Mouse (Mus musculus) fibroblast of lung, adult 2 months (primary cell): ENCODE measurements around the gene Flnb.
A peak's percentile ranks its signal among the peaks of the same experiment; 100 is the strongest.

ENCODE experiments used
- DNase-seq: peaks from one replicate; pipeline ENCODE4 v3.0.0-alpha.2; 2011; ENCODE audit warnings: low read depth

Gene Flnb

DNA sequence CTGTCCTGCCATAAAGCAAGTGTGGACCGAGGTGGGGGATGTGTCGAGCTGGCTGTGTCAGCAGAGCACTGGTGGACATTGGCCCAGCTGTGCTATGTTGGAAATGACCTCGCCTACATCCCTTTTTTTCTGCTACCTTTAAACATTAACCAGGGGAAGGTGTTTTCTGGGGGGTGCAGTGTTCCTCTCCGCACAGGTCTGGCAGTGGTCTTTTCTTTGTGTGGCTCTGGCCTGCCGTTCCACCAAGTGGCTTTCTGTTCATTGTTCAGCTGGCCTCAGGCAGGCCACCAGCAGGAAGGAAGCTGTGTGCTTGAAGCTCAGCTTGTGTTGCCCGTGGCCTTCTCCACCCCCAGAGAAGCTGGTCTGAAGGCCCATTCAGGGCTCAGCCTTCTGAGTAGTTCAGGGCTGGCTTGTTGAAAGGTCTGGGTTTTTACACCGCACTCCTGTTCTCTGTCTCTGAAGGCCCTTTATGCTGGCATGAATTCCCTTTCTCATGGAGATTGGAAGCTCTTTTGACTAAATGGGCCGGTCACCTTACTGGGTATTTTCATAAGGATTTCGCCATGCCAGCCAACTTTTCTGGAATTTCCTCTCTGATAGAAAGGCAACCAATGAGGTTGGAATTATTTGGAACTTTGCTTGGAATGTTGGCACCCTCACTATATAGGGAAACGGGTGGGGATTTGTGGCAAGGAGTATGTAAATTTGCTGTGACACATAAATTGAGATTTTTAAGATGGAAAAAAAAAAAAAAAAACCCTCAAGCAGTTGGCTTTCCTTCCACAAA, 8.6 kb downstream of the Flnb start:
- DNase-seq = peak; percentile 94

DNA sequence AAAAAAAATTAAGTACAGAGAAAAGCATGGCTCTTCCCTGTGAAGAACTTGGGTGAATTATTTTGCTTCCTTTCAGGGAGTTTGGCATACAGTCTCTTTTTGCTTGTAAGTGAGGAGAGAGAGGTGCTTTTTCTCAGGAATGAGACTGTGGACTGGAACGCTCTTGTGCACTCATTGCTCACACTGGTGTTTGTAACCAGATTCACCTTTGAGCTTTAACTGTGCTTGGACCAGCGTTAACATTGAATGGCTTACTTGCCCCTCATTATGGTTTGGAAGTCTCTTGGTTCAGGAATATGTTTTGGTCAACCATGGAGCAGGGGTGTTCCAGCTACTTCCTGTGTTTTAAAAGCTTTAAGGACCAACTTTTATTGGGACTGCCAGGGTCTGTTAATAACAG, 11.4 kb downstream of the Flnb start:
- no peak for DNase-seq

DNA sequence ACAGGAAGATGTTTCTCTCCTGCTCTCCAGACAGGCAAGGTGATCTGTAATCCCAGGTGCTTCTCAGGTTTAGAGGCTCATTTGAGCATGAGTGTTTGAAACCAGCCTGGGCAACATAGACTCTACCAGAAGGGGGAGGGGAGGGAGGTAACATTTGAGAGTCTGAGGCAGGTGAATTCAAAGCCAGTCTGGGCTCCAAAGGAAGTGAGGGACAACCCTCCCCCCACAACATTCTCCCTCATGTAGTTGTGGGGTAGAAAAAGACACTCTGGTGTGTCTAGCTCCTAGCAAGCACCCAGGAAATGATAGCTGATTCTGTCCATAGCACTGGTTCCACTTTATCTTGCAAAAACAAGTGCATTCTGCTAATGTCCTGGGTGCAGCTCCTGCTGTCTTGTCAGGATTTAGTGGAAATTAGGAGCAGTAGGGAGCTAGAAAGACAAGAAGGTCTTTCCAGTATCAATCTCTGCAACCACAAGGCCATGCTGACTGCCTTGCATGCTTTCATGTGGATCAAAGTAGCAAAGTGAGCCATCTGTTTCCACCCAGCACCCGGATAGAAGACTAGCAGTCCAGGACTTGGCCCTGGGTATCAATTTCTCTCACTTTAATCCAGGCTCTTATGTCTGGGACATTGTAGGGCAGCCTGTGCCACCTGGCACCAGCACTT, 14.1 kb downstream of the Flnb start:
- no peak for DNase-seq

DNA sequence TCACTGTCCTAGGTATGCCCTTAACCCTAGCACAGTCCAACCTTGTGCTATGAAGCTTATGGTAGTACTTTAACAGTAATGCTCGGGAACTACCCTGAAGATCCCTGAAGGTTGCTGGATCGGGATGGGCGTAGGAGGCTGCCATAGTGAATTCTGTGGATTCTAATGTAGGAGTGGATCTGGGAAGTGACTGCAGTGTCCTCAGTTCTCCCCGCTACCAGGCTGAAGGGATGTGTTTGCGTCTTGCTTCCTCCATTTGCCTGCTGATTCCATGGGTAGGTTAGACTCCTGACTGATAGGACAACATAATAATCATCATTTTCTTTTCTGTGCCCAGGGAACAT, 14.7 kb downstream of the Flnb start:
- DNase-seq = no peak

DNA sequence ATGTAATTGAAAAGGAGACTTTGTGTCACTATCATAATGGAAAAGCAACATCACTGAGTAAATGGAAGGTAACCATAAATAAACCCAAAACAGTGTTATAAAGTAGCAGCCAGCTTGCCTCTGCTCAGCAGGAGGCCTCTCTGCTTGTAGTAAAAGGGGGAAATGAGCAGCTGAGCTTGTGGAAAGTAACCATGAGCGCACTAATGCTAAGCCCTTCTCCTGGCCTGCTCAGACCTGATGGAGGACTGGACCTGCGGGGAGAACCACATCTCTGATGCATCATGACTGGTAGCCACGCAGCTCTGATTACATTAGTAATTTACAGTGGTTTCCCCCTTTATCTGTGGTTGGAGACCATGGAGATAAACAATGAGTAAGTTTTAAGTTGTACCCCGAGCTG, 15.7 kb downstream of the Flnb start:
- no peak for DNase-seq

DNA sequence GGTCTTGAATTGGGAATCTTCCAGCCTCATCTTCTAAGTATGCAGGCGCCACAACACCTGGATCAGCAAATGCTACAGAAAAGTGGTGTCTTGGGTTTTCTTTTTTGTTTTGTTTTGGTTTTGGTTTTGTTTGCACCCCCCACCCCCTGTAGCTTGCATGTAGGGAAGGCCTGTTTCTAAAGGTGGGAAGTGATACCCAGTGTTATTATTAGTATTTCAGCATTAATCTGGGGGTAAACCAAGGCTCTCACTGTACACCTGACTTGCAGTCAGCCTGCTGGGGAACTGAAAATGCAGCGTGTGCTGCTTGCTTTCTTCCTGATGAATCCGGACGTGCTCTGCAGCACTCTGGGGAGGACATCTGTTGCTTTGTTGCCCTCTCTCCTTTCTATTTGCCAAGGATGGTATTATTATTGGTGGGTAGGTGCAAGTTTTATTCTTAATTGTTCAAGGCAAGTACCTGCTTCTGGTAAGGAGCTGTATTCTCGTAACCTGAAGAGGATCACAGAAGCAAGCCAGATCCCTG, 20.9 kb downstream of the Flnb start:
- no peak for DNase-seq

DNA sequence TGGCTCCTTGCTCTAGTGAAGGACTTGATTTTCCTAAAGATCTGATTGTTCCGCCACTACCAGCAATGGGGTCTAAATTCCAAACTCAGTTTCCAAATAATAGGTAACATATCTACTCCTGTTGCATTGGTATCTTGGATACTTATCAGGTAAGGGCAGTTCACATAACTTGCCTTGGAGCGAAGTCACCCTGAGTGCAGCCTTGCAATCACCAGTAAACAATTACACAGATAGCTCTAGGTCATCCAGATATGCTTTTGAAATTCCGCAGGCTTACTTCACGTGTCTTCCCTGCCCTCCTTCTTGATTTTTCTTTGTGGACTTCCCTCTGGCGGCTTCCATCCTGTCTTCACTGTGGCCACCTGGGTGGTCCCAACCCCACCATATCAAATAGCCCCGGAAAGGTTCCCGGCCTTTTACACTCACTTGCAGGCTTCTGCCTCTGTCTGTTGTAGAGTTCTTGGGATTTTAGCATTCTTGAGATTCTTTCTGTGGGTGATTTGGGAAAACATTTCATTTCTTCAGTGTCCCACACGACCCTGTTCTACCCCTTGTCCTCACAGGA, 22.3 kb downstream of the Flnb start:
- no peak for DNase-seq

DNA sequence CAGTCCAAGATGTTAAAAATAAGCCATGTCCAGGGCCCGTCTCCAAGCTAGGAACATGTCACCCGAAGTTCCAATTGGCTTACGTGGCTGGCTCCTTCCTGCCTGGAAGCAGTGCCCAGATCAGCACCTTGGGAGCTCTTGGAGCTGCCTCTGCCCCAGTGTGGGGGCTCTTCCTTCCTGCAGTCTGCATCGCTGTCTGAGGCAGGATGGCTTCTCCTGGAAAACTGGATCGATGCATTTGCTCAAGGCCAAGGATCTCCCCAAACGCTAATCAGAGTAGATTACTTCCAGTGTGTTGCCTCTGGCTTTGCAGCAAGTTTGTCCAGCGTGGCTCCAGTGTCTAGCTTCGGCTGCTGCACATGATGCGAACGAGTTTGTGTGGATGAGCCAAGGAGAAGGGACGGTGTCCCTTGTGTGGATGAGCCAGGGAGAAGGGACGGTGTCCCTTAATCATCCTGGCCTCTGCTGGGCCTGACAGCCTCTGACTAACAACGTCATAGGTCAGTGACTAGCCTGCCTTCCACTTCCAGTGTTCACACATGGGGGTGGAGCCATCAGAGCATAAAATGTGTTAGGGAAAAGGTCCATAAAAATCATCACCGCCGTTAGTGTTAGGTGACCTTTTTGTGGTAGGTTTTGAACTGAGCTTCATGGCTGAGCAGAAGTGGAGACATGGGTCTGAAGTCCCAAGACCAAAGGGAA, 25.0 kb downstream of the Flnb start:
- DNase-seq = no peak

DNA sequence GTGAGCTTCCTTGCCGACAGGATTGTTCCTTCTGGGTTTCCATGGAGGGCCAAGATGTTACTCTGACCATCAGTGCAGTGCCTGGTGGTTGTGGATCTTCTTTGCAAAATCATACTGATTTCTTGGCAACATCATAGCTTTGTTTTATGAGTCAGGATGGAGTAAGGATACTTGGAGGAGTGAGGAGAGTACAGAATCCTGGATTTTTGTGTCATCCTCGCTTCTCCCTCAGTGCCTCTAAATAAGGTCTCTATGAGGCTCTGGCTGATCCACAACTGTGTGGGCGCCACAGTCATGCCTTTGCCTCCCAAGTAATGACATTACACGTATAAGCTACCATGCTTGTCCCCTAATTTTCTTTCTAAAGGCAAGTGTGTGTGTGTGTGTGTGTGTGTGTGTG, 28.9 kb downstream of the Flnb start:
- DNase-seq = no peak

DNA sequence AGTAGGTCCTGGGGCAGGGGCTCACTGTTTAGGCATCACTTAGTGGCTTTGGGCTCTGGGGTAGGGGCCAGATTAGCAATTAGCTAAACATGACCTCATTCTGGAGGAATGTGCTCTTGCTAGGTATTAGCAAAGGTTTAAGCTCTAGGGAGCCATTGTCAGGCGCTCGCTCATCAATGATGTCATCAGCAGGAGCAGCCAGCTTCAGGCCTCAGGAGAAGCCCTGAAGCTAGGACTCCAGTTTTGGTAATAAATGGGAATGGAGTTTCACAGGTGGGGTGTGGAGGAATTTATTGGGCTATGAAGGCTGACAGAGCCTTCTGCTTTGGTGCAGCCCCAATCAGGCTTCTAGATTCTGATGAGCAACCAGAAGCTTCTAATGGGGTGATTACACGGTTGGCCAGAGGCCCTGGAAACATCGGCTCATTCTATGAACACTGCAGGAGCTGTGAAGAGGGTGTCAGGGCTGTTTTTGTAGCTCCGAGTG, 30.0 kb downstream of the Flnb start:
- no peak for DNase-seq

DNA sequence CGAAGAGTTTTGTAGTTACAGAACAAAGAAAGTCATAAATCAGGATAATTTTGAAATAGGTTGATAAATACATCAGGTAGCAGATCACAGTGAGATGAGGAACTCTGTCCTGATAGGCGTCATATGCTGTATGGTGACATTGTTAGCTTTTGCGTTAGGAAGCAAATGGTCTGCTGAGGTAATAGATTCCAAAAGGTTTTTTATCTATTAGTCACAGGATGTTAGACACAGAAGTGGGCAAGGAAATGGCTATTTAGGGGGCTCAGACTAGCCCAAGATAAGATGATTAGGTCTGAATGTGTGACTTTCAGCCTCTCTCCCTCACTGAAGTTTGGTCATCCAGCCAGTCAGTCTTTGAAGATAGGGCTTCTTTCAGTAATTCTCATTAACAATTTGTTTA, 33.2 kb downstream of the Flnb start:
- no peak for DNase-seq

DNA sequence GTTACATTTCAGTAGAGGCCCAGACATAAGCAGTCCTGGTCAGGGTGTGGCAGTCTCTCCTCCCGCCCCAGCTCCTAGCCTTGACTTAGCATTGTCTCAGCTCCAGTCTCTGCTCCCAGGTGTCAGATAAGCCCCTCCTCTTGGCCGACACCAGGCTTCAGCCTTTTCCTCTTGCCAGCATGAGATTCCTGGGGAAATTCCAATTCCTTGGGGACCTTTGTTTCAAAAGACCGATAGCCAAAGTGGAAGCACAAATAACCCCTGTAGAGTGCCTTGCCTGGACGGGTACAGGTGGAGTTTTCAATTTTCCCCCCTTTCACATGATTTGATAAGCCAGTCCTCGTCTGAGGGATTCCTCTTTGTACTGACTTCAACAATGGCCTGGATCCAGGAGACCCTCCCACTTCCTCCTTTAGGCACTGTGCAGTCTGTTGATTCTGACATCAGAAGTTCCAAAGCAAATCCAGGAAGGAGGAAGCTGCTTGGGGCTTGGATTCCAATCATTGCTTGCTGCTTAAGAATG, 33.8 kb downstream of the Flnb start:
- no peak for DNase-seq

DNA sequence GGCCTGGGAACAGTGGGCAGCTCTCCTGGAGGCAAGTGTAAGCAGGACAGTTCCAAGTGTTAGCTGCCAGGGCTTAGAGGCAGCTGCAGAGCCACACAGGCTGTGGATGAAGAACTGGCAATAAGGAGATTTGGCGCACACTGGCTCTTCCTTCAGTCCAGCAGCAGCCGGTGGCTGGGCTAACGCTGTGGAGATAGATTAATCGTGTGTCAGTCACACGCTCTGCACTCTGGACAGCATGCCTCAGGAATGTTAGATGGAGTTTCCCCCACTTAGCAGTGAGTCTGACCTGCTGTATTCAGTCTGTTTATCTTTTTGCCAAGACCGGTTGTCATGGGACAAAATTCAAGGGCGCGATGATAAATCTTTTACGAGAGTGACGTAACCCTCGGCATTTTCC, 35.9 kb downstream of the Flnb start:
- DNase-seq = peak; percentile 78

DNA sequence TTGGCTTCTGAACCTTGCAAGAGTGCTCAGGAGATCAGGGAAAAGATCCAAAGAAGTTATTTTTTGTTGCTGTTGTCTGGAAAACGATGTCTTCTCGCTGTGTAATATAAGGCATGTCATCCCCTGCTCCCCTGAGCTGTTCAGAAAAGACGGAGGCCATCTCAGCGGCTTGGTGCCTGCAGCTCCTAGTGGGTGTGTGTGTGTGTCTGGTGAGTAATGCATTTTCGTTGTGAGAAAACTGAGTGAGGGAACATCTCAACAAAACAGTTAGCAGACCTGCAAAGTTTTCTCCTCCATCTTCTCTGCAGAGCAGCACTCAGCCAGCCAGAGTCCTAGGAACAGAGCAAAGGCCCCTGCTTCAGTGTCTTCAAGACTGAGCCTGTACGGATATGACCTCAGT, 36.6 kb downstream of the Flnb start:
- DNase-seq = no peak

DNA sequence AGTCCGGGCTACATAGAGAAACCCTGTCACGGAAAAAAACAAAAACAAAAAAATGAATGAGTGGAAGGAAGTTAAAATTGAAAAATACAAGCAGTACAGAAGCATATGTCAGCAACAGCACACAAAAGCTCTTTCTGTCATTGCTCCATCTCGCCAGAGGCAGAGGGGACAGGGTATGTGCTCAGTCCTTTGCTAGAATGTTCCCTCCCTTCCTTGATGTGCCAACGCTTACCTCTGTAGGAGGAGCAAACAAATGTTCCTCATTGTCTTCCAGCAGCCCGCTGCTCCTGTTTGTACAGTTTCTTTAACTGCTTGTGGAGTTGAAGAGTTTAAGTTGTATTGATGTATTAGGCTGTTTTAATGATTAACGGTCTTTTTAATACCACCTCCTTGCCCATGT, 37.3 kb downstream of the Flnb start:
- no peak for DNase-seq

DNA sequence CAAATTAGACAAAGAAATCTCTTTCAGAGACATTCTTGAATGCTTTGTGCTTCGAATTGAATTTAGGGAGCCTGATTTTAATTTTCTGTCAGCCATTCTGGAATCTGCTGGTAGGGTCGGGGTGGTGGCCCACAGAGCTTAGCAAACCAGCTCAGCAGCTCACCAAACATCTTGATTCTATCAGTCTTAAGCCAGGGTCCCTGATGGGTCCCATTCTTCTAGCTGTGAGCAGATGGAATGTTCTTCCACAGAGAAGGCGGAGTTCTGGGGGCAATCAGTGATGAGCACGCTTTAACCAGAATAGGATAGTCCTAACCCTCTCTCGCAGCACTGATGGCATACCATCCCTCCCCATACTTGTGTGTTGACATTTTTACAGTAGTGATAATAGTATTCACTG, 37.7 kb downstream of the Flnb start:
- DNase-seq = no peak

DNA sequence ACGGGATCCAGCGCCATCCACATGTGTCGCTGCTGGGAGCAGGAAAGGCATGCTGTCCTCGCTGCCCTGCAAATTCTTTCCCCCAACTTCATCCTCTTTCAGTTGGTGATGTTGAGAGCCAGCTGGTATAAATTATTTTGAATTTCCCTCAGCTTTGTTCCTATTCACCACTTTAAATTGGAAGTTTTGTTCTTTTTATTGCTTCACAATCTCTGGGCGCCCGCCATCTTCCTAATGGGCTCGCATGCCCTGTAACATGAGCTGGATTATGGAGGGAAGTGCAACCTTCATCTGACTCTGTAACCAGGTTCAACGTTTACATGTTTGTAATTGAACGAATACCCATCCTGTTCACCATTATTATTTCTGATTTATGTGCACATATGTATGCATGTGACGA, 38.6 kb downstream of the Flnb start:
- DNase-seq = no peak

DNA sequence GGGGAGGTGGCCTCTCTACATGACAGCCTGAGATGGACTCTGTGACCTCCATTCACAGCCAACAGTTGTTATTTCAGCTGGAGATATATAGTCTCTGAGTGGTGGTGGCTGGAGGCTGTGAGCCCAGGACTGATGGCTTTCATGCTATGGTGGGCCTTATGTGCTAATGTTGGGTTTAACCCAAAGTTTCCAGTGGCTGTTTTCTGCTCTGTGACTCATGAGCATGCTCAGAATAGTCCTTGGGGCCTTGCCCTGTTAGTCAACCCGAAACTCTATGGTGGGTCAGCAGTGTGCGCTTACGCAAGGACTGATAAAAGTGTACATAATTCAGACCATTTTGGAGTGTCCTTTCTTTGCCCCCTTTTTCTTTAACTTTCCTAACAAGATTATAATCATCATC, 40.1 kb downstream of the Flnb start:
- DNase-seq = no peak

DNA sequence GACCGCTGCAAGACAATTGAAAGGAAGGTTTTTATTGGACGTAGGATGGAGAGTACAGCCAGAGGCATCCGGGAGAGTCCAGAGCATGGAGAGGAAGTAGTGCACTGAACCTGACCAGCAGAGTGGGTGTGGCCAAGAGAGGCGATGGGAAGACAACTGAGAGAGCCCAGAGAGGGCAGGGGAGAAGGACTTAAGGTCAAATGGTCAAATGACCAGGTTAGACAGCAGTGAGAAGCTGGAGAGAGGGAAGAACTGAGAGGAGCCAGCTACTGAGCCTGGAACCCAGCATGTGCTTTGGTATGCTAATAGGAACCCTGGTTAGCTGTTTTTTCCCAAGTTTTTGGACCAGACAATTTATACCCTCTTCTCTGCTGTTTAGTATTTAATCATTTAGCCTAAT, 40.7 kb downstream of the Flnb start:
- DNase-seq = no peak

DNA sequence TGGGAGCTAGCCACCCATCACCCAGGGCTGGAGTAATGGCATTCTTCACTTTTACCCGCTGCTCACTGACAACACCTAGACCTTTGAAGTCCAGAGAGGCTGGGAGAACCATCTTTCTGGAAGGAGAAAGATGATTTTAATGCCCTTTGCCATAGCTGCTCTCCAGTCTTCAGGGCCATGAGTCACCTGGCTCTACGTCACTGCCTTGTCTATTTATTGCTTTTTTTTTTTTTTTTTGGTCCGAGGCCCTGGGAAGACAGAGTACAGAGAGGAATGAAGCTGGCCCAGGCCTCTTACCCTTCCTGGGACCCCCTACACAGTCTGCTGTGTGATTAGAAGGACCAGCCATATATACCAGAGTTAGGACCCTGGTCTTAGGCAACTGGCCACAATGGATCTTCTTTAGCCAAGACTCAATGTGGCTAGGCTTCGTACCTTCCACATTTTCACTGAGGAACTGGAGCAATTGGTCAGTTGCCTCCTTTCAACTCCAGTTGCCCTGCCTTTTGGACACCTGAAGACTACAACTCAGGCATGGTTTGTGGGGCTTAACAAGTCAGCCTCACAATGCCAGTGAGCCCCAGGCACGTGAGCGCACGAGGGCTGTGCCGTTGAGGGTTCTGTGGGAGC, 42.9 kb downstream of the Flnb start:
- DNase-seq = no peak

DNA sequence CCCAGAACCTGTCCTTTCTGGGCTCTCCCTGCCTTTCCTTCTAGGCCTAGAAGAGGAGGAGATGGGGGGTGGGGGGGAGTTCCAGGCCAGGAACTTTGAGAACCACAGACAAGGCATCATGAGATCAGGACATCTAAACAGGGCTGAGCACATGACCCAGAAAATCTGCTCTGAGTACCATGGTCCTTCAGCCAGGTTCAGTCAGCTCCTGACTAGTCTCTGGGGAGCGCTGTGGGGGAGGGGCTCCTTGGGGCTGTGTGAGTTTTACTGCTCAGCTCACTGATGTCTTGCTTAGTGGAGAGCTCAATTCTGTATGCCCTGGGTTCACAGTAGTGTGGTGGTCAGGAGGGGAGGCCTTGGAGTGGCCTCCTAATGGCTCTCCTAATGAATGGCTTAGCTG, 43.5 kb downstream of the Flnb start:
- no peak for DNase-seq

DNA sequence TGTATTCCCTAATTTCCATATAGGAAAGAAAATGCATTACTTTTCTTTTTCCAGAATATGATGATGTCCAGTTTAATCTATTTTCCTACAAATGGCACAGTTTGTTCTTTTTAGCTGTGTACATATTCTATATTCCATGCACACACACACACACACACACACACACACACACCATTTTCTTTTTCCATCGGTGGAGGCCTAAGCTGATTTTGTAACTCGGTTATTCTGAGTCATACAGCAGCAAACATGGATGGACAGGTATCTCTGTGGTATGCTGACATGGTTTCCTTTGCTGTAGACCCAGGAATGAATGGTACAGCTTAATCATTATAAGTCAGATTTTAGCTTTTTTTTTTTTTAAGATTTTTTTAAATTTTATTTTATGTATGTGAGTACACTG, 44.5 kb downstream of the Flnb start:
- no peak for DNase-seq
